Mouse (Mus musculus): ENCODE results near the gene Vmn1r163.
"Not testable (repeated sequence)": the region's sequence is repeated elsewhere in the genome, so short reads cannot be mapped to it uniquely, and the experiment has no call there.

The Vmn1r163 gene

DNA sequence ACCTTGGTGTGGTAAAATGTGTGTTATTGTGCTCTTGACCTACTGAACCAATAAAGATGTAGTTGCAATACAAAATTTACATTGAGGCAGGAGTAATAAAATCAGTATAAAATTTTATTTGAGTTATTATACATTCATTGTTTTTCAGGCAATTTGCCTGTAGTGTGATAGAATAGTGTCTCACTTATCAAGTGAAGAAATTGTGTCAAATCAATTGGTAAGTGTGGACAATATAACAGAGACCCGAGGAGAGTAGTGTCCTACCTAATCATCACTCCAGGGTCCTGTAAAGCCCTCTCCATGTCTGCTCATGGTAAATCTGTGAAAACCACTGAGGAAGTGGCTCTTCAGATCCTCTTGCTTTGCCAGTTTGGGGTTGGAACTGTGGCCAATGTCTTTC is at the start of gene Vmn1r163:
TSS of gene Vmn1r163 (plus strand) at position 301 of the 400 bp plus-strand sequence.
- not testable (repeated sequence) for DNase-seq (ENCODE audit: low spot score in 2 of 2)

DNA sequence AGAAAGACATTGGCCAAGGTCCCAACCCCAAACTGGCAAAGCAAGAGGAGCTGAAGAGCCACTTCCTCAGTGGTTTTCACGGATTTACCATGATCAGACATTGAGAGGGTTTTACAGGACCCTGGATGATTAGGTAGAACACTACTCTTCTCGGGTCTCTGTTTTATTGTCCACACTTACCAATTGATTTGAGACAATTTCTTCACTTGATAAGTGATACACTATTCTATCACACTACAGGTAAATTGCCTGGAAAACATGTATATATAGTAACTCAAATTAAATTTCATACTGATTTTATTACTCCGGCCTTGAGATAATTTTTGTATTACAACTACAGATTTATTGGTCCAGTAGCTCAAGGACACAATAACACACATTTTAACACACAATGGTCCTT is 35.5 kb upstream of the Vmn1r163 start, which contains the start of gene Gm4216:
TSS of gene Gm4216 (minus strand) at position 101 of the 400 bp plus-strand sequence.
- not testable (repeated sequence) for DNase-seq (ENCODE audit: low spot score in 2 of 2)

DNA sequence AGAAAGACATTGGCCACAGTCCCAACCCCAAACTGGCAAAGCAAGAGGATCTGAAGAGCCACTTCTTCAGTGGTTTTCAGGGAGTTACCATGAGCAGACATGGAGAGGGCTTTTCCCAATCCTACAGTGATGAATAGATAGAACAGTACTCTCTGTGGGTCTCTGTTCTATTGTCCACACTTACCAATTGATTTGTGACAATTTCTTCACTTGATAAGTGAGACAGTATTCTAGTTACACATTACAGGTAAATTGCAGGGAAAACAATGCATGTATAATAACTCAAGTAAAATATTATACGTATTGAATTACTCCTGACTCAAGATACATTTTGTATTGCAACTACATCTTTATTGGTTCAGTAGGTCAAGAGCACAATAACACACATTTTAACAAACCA is 12.0 kb downstream of the Vmn1r163 start, which contains the start of gene Gm8720:
TSS of gene Gm8720 (minus strand) at position 101 of the 400 bp plus-strand sequence.
- not testable (repeated sequence) for DNase-seq (ENCODE audit: low spot score in 2 of 2)
